Mouse (Mus musculus): ENCODE results near the gene Olfr857. TPM values are rescaled to one million over a fixed set of nuclear protein-coding genes. Genes with fewer than 3 reads are reported as not detected.
"Not testable (repeated sequence)": the region's sequence is repeated elsewhere in the genome, so short reads cannot be mapped to it uniquely, and the experiment has no call there.

The Olfr857 gene
- not detected for polyA plus RNA-seq (2012; fragmentation: generic; extraction: Trizol)

GRCm38 (mm10) chr9:19709133-19709532 lies at the start of gene Olfr857:
Gene Olfr857, plus strand, starts transcription at chr9:19709433.
- Histone ChIP-seq H3K4me2 (ENCODE audit: low read depth) (no peak within 1 kb of the TSS), H3K27me3 (ENCODE audit: control insufficient read depth, insufficient read depth, insufficient read length) (no peaks in the 10 kb centered on the region), H3K4me3 (no peak within 1 kb of the TSS), H3K79me2 (ENCODE audit: control insufficient read depth, insufficient read depth) (no peaks in the 10 kb centered on the region), H3K36me3 (ENCODE audit: control insufficient read depth, insufficient read depth) (no peaks in the 10 kb centered on the region), H3ac (ENCODE audit: control insufficient read depth, insufficient read length) (no peak within 1 kb of the TSS)
- TF ChIP-seq TCF3 (IDR thresholded peaks at IDR 0.05; ENCODE audit: insufficient read length, low read depth), result no peak
- TF ChIP-seq CEBPB (IDR thresholded peaks at IDR 0.05; ENCODE audit: insufficient read depth, poor library complexity, severe bottlenecking), result no peak
- TF ChIP-seq E2F4 (IDR thresholded peaks at IDR 0.05; ENCODE audit: insufficient read depth), result no peak
- TF ChIP-seq USF1 (IDR thresholded peaks at IDR 0.05; ENCODE audit: low read depth), result no peak

- H3K79me2 ChIP-seq (ENCODE audit: control insufficient read depth, insufficient read depth), result no peaks in the 10 kb centered on the region
- H3K36me3 ChIP-seq (ENCODE audit: control insufficient read depth, insufficient read depth), result no peaks in the 10 kb centered on the region
- H3K27me3 ChIP-seq (ENCODE audit: control insufficient read depth, insufficient read depth, insufficient read length), result no peaks in the 10 kb centered on the region
- H3K4me2 ChIP-seq (ENCODE audit: low read depth), result no peak overlapping the region
- TF ChIP-seq USF1 (IDR thresholded peaks at IDR 0.05; ENCODE audit: low read depth), result no peak
- TF ChIP-seq TCF3 (IDR thresholded peaks at IDR 0.05; ENCODE audit: insufficient read length, low read depth), result no peak
- no peak for TF ChIP-seq POLR2A (IDR thresholded peaks at IDR 0.05; ENCODE audit: insufficient read length, low read depth)
- no peak for TF ChIP-seq E2F4 (IDR thresholded peaks at IDR 0.05; ENCODE audit: insufficient read depth)
- TF ChIP-seq MYOG (IDR thresholded peaks at IDR 0.05; ENCODE audit: control insufficient read depth in 1 of 3, insufficient read depth in 1 of 3, insufficient read length in 2 of 3, low read depth in 2 of 3), result no peak
- no peak for TF ChIP-seq MAX (IDR thresholded peaks at IDR 0.05; ENCODE audit: low read depth)
- TF ChIP-seq CEBPB (IDR thresholded peaks at IDR 0.05; ENCODE audit: insufficient read depth, poor library complexity, severe bottlenecking), result no peak
- no peak for TF ChIP-seq SRF (IDR thresholded peaks at IDR 0.05; ENCODE audit: control insufficient read depth, insufficient read length, low read depth)
- no peak for TF ChIP-seq POLR2AphosphoS2 (IDR thresholded peaks at IDR 0.05; ENCODE audit: insufficient read length, low read depth)
- no peak for TF ChIP-seq TCF12 (IDR thresholded peaks at IDR 0.05; ENCODE audit: insufficient read depth, poor library complexity, severe bottlenecking)
- TF ChIP-seq MYOD1 (IDR thresholded peaks at IDR 0.05; ENCODE audit: control insufficient read depth in 1 of 3, insufficient read length in 2 of 3, low read depth in 2 of 3), result no peak
- no peak for TF ChIP-seq REST (IDR thresholded peaks at IDR 0.05; ENCODE audit: insufficient read depth, insufficient read length)
- H3K4me3 ChIP-seq, result no peak overlapping the region
- no peak overlapping the region for H3ac ChIP-seq (ENCODE audit: control insufficient read depth, insufficient read length)
Observed at GRCm38 (mm10) chr9:19690281-19690680, 19.0 kb upstream of the Olfr857 start.

- no peak for TF ChIP-seq E2F4 (IDR thresholded peaks at IDR 0.05; ENCODE audit: insufficient read depth)
- TF ChIP-seq MAX (IDR thresholded peaks at IDR 0.05; ENCODE audit: low read depth), result no peak
- TF ChIP-seq TCF12 (IDR thresholded peaks at IDR 0.05; ENCODE audit: insufficient read depth, poor library complexity, severe bottlenecking), result no peak
- TF ChIP-seq POLR2AphosphoS2 (IDR thresholded peaks at IDR 0.05; ENCODE audit: insufficient read length, low read depth), result no peak
- TF ChIP-seq CEBPB (IDR thresholded peaks at IDR 0.05; ENCODE audit: insufficient read depth, poor library complexity, severe bottlenecking), result no peak
- TF ChIP-seq MYOG (IDR thresholded peaks at IDR 0.05; ENCODE audit: control insufficient read depth in 1 of 3, insufficient read depth in 1 of 3, insufficient read length in 2 of 3, low read depth in 2 of 3), result no peak
- TF ChIP-seq MYOD1 (IDR thresholded peaks at IDR 0.05; ENCODE audit: control insufficient read depth in 1 of 3, insufficient read length in 2 of 3, low read depth in 2 of 3), result no peak
- no peak for TF ChIP-seq REST (IDR thresholded peaks at IDR 0.05; ENCODE audit: insufficient read depth, insufficient read length)
- TF ChIP-seq SRF (IDR thresholded peaks at IDR 0.05; ENCODE audit: control insufficient read depth, insufficient read length, low read depth), result no peak
- no peak for TF ChIP-seq POLR2A (IDR thresholded peaks at IDR 0.05; ENCODE audit: insufficient read length, low read depth)
- TF ChIP-seq TCF3 (IDR thresholded peaks at IDR 0.05; ENCODE audit: insufficient read length, low read depth), result no peak
- no peak for TF ChIP-seq USF1 (IDR thresholded peaks at IDR 0.05; ENCODE audit: low read depth)
- no peak overlapping the region for H3ac ChIP-seq (ENCODE audit: control insufficient read depth, insufficient read length)
- H3K27me3 ChIP-seq (ENCODE audit: control insufficient read depth, insufficient read depth, insufficient read length), result no peaks in the 10 kb centered on the region
- no peaks in the 10 kb centered on the region for H3K79me2 ChIP-seq (ENCODE audit: control insufficient read depth, insufficient read depth)
- H3K4me3 ChIP-seq, result no peak overlapping the region
- no peak overlapping the region for H3K4me2 ChIP-seq (ENCODE audit: low read depth)
- no peaks in the 10 kb centered on the region for H3K36me3 ChIP-seq (ENCODE audit: control insufficient read depth, insufficient read depth)
Observed at GRCm38 (mm10) chr9:19691426-19691825, 17.8 kb upstream of the Olfr857 start.

- Histone ChIP-seq H3K36me3 (ENCODE audit: control insufficient read depth, insufficient read depth) (no peaks in the 10 kb centered on the region), H3K4me2 (ENCODE audit: low read depth) (no peak overlapping the region), H3K79me2 (ENCODE audit: control insufficient read depth, insufficient read depth) (no peaks in the 10 kb centered on the region), H3ac (ENCODE audit: control insufficient read depth, insufficient read length) (no peak overlapping the region), H3K4me3 (no peak overlapping the region), H3K27me3 (ENCODE audit: control insufficient read depth, insufficient read depth, insufficient read length) (no peaks in the 10 kb centered on the region)
- TF ChIP-seq POLR2A (IDR thresholded peaks at IDR 0.05; ENCODE audit: insufficient read length, low read depth), result no peak
- no peak for TF ChIP-seq REST (IDR thresholded peaks at IDR 0.05; ENCODE audit: insufficient read depth, insufficient read length)
- no peak for TF ChIP-seq CEBPB (IDR thresholded peaks at IDR 0.05; ENCODE audit: insufficient read depth, poor library complexity, severe bottlenecking)
- TF ChIP-seq TCF3 (IDR thresholded peaks at IDR 0.05; ENCODE audit: insufficient read length, low read depth), result no peak
- no peak for TF ChIP-seq USF1 (IDR thresholded peaks at IDR 0.05; ENCODE audit: low read depth)
- no peak for TF ChIP-seq MYOG (IDR thresholded peaks at IDR 0.05; ENCODE audit: control insufficient read depth in 1 of 3, insufficient read depth in 1 of 3, insufficient read length in 2 of 3, low read depth in 2 of 3)
- TF ChIP-seq MYOD1 (IDR thresholded peaks at IDR 0.05; ENCODE audit: control insufficient read depth in 1 of 3, insufficient read length in 2 of 3, low read depth in 2 of 3), result no peak
- no peak for TF ChIP-seq POLR2AphosphoS2 (IDR thresholded peaks at IDR 0.05; ENCODE audit: insufficient read length, low read depth)
- TF ChIP-seq SRF (IDR thresholded peaks at IDR 0.05; ENCODE audit: control insufficient read depth, insufficient read length, low read depth), result no peak
- no peak for TF ChIP-seq MAX (IDR thresholded peaks at IDR 0.05; ENCODE audit: low read depth)
- no peak for TF ChIP-seq TCF12 (IDR thresholded peaks at IDR 0.05; ENCODE audit: insufficient read depth, poor library complexity, severe bottlenecking)
- TF ChIP-seq E2F4 (IDR thresholded peaks at IDR 0.05; ENCODE audit: insufficient read depth), result no peak
Observed at GRCm38 (mm10) chr9:19692430-19692829, 16.8 kb upstream of the Olfr857 start.

GRCm38 (mm10) chr9:19694285-19694684 lies 14.9 kb upstream of the Olfr857 start:
- H3K4me2 ChIP-seq (ENCODE audit: low read depth), result not testable (repeated sequence)

GRCm38 (mm10) chr9:19694898-19695379 lies 14.3 kb upstream of the Olfr857 start:
- not testable (repeated sequence) for H3K4me3 ChIP-seq; H3K27me3 ChIP-seq (ENCODE audit: control insufficient read depth, insufficient read depth, insufficient read length); H3K36me3 ChIP-seq (ENCODE audit: control insufficient read depth, insufficient read depth); H3K79me2 ChIP-seq (ENCODE audit: control insufficient read depth, insufficient read depth); H3ac ChIP-seq (ENCODE audit: control insufficient read depth, insufficient read length); H3K4me2 ChIP-seq (ENCODE audit: low read depth)

More at GRCm38 (mm10) chr9:19694285-19694684, 14.9 kb upstream of the Olfr857 start:
- H3K4me3 ChIP-seq; H3K79me2 ChIP-seq (ENCODE audit: control insufficient read depth, insufficient read depth); H3K27me3 ChIP-seq (ENCODE audit: control insufficient read depth, insufficient read depth, insufficient read length); H3K36me3 ChIP-seq (ENCODE audit: control insufficient read depth, insufficient read depth); H3ac ChIP-seq (ENCODE audit: control insufficient read depth, insufficient read length): not testable (repeated sequence)

- H3K4me3 ChIP-seq; H3K27me3 ChIP-seq (ENCODE audit: control insufficient read depth, insufficient read depth, insufficient read length); H3K79me2 ChIP-seq (ENCODE audit: control insufficient read depth, insufficient read depth); H3ac ChIP-seq (ENCODE audit: control insufficient read depth, insufficient read length); H3K4me2 ChIP-seq (ENCODE audit: low read depth); H3K36me3 ChIP-seq (ENCODE audit: control insufficient read depth, insufficient read depth): not testable (repeated sequence)
Observed at GRCm38 (mm10) chr9:19704546-19704945, 4.7 kb upstream of the Olfr857 start.
